Mouse (Mus musculus): ENCODE measurements around the gene Heca.

DNA sequence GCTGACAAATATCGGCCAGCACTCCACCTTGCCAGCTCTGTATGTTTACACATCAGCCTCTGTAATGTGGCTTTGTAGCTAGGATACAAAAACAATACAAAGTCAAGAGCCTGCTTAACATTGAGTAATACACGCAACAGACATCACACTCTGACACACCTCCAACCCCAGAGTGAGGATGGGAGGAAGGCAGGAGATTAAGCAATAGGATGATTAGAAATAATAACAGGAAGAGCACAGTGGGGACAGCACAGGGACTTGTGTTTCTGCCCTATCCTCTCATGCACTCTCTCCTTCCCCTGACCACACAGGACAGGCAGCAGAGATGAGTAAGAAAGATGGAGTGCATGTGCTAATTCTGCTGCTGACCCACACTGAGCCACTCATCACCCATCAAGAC, 28.8 kb downstream of the Heca start:
- no peak for TF ChIP-seq CTCF (IDR thresholded peaks at IDR 0.05; ENCODE audit: low read depth)
- TF ChIP-seq EP300 (IDR thresholded peaks at IDR 0.05; ENCODE audit: low read depth), result no peak

Data from liver, embryonic 14.5 days (tissue).